Comparison of ENCODE assay signal across 22 mouse cellular contexts in genomic region chrX:6345273-6345959, GRCm38 (mm10). TPM values are rescaled to one million over a fixed set of nuclear protein-coding genes. Genes with fewer than 3 reads are reported as not detected.
DNase-seq lines count a peak whose midpoint lies in the region; ATAC-seq and TF ChIP-seq lines count a peak whose summit lies in the region.
"Had no signal": no experiment of that assay in that cellular context is flagged by ENCODE, and none has a peak within 500 bp of the region (broad histone marks: within the 10 kb centered on the region; RNA-seq: fewer than 3 reads in every experiment).

No protein-coding gene starts in this region.

- 0 out of 2 replicates have a peak, but pooled peaks have one; percentile 56 for ATAC-seq in lung, embryonic 16.5 days (ENCODE audit: low read depth)
- ATAC-seq: CD4-positive, CD25-positive, alpha-beta regulatory T cell, adult 4 months; forebrain, embryonic 15.5 days had no signal

- no peaks in the 10 kb centered on the region for H3K27me3 ChIP-seq in kidney, adult 2 months (replicated peaks; ENCODE audit: control insufficient read depth, insufficient read depth, low read length)
- H3K27me3 ChIP-seq in lung, embryonic 16.5 days (ENCODE audit: control insufficient read depth, insufficient read depth, low read depth, low read length): no peaks in the 10 kb centered on the region
- H3K27me3 ChIP-seq: embryonic facial prominence, embryonic 12.5 days; forebrain, embryonic 15.5 days; heart, embryonic 15.5 days had no signal

- TF ChIP-seq CTCF in kidney, adult 2 months (conservative IDR thresholded peaks at IDR 0.05; ENCODE audit: insufficient read depth, insufficient read length, low read depth, low read length): no peak

- DNase-seq in kidney, adult 2 months: peak; percentile 50
- no peak for DNase-seq in kidney, postnatal 4 days
- no peak for DNase-seq in lung, postnatal 4 days
- peak; percentile 1 for DNase-seq in forelimb bud, embryonic 11.5 days (ENCODE audit: low read depth, low spot score)
- DNase-seq in urinary bladder, postnatal 14 days (ENCODE audit: low spot score): no peak
- no peak for DNase-seq in cerebellum, adult 9-10 months
- DNase-seq: adrenal gland, postnatal 14 days; B cell, adult 2 months; cerebellum, adult 18-20 months; cerebellum, postnatal 10 days; gastrocnemius, postnatal 10 days; heart, adult 2 months; heart, postnatal 14 days had no signal

- no peak overlapping the region for H3K27ac ChIP-seq in kidney, adult 2 months (ENCODE audit: insufficient read depth, low read depth, low read length)
- H3K27ac ChIP-seq in lung, embryonic 16.5 days (ENCODE audit: low read length): peak overlapping the region; percentile 70
- H3K27ac ChIP-seq: embryonic facial prominence, embryonic 12.5 days; forebrain, embryonic 15.5 days; heart, adult 2 months; heart, embryonic 15.5 days; hindbrain, embryonic 10.5 days; hindbrain, embryonic 14.5 days had no signal

- H3K36me3 ChIP-seq in kidney, adult 2 months (ENCODE audit: control insufficient read depth, insufficient read depth, low read length): no peaks in the 10 kb centered on the region
- no peaks in the 10 kb centered on the region for H3K36me3 ChIP-seq in lung, embryonic 16.5 days (ENCODE audit: control insufficient read depth, insufficient read depth, low read length)
- H3K36me3 ChIP-seq: embryonic facial prominence, embryonic 12.5 days; forebrain, embryonic 15.5 days; heart, embryonic 15.5 days; hindbrain, embryonic 10.5 days had no signal

- H3K9me3 ChIP-seq in lung, embryonic 16.5 days (ENCODE audit: control insufficient read depth, low read length): no peaks in the 10 kb centered on the region
- H3K9me3 ChIP-seq: embryonic facial prominence, embryonic 12.5 days; forebrain, embryonic 15.5 days; heart, embryonic 15.5 days; hindbrain, embryonic 10.5 days had no signal

- no peak overlapping the region for H3K9ac ChIP-seq in lung, embryonic 16.5 days (ENCODE audit: low read length)
- H3K9ac ChIP-seq: embryonic facial prominence, embryonic 12.5 days; forebrain, embryonic 15.5 days; heart, embryonic 15.5 days; hindbrain, embryonic 14.5 days had no signal

- no peak for TF ChIP-seq POLR2A in kidney, adult 2 months (IDR thresholded peaks at IDR 0.05; ENCODE audit: low read depth, low read length)

- no peak overlapping the region for H3K4me2 ChIP-seq in lung, embryonic 16.5 days (ENCODE audit: low read depth, low read length)
- H3K4me2 ChIP-seq: embryonic facial prominence, embryonic 12.5 days; forebrain, embryonic 15.5 days; heart, embryonic 11.5 days; heart, embryonic 15.5 days; hindbrain, embryonic 14.5 days had no signal

- H3K4me1 ChIP-seq in kidney, adult 2 months (ENCODE audit: control insufficient read depth, insufficient read depth, low read length): peaks cover 7% of the 10 kb centered on the region; the same call in 1 of the 2 replicates
- no peaks in the 10 kb centered on the region for H3K4me1 ChIP-seq in lung, embryonic 16.5 days (replicated peaks; ENCODE audit: control insufficient read depth, insufficient read depth, low read length)
- H3K4me1 ChIP-seq: embryonic facial prominence, embryonic 12.5 days; forebrain, embryonic 15.5 days; heart, embryonic 15.5 days; hindbrain, embryonic 10.5 days had no signal

- 92% methylated on average over 1 of the region's 1 CpGs for WGBS in kidney, adult 2 months
- WGBS in lung, embryonic 16.5 days: 25% methylated on average over 1 of the region's 1 CpGs

- no peak overlapping the region for H3K4me3 ChIP-seq in kidney, adult 2 months (ENCODE audit: insufficient read depth, low read depth, low read length)
- no peak overlapping the region for H3K4me3 ChIP-seq in lung, embryonic 16.5 days (ENCODE audit: low read length)
- H3K4me3 ChIP-seq: embryonic facial prominence, embryonic 12.5 days; forebrain, embryonic 15.5 days; heart, adult 2 months; heart, embryonic 15.5 days; hindbrain, embryonic 10.5 days had no signal

RNA-seq across cellular contexts. Expression of gene Bmp15, which starts 24.9 kb away (rescaled TPM):
- 0.30 and 0.64 TPM in 2 replicates for polyA plus RNA-seq in kidney, adult 2 months (2012; rRNA removed)
- 0.06 and 0.11 TPM in 2 replicates for polyA plus RNA-seq in lung, embryonic 16.5 days (2015; fragmentation: Nextera tagmentation; extraction: Ambion mirVana)
- polyA plus RNA-seq: CD4-positive, CD25-positive, alpha-beta regulatory T cell, adult 4 months; embryonic facial prominence, embryonic 12.5 days; forebrain, embryonic 11.5 days had no signal

RNA-seq across cellular contexts. Expression of gene Shroom4, which starts 54.2 kb away (rescaled TPM):
- polyA plus RNA-seq in kidney, adult 2 months (2012; rRNA removed): 15.7 and 19.6 TPM in 2 replicates
- polyA plus RNA-seq in lung, embryonic 16.5 days (2015; fragmentation: Nextera tagmentation; extraction: Ambion mirVana): 7.5 and 8.3 TPM in 2 replicates
- polyA plus RNA-seq: CD4-positive, CD25-positive, alpha-beta regulatory T cell, adult 4 months had no signal

Comparison
In these comparisons a context has a peak if more than half of its experiments do, and no peak if none do; other contexts are left out.
1. DNase-seq: peak in kidney, adult 2 months (single experiment) and forelimb bud, embryonic 11.5 days (single experiment); none in kidney, postnatal 4 days (0 of 2), lung, postnatal 4 days (0 of 2), urinary bladder, postnatal 14 days (single experiment) and cerebellum, adult 9-10 months (single experiment).